Mouse (Mus musculus): ENCODE measurements around the gene Ifitm3.

GRCm38 (mm10) chr7:141056976-141057375 lies 46.4 kb upstream of the Ifitm3 start:
- TF ChIP-seq CTCF (IDR thresholded peaks at IDR 0.05; ENCODE audit: low read depth, low read length) (no peak), GATA1 (IDR thresholded peaks at IDR 0.05; ENCODE audit: borderline replicate concordance, low read length) (no peak)

All from G1E (cell line).